Mouse (Mus musculus): ENCODE measurements at regions not wholly inside any gene's neighbourhood (a gene's known extent, or its start where the extent isn't known, plus 50 kb on each side); places are given as distances from the start of the nearest gene placed in this dataset.

GRCm38 (mm10) chr9:73240188-73240587 is 127.0 kb downstream of the Rsl24d1 start:
- Histone ChIP-seq H3K27ac (ENCODE audit: insufficient read depth, low read length) (no peak overlapping the region), H3K4me3 (replicated peaks; ENCODE audit: insufficient read depth, low read depth, low read length) (no peak overlapping the region), H3K4me1 (ENCODE audit: control insufficient read depth, insufficient read depth, low read length) (no peaks in the 10 kb centered on the region), H3K27me3 (ENCODE audit: control insufficient read depth, insufficient read depth, low read length) (no peaks in the 10 kb centered on the region)
- DNase-seq, result no peak
- no peak for TF ChIP-seq CTCF (IDR thresholded peaks at IDR 0.05; ENCODE audit: borderline replicate concordance, insufficient read depth, low read depth, low read length)
- TF ChIP-seq POLR2A (IDR thresholded peaks at IDR 0.05; ENCODE audit: borderline replicate concordance, insufficient read depth, low read length), result no peak
- WGBS, result 75% methylated on average over 5 of the region's 5 CpGs

- DNase-seq, result peak in 1 of 2 experiments; percentile 26
- peaks cover 8% of the 10 kb centered on the region for H3K4me1 ChIP-seq (ENCODE audit: control insufficient read depth, insufficient read depth, low read length)
- TF ChIP-seq CTCF (IDR thresholded peaks at IDR 0.05; ENCODE audit: borderline replicate concordance, insufficient read depth, low read depth, low read length) (no peak), POLR2A (IDR thresholded peaks at IDR 0.05; ENCODE audit: borderline replicate concordance, insufficient read depth, low read length) (no peak)
- 63% methylated on average over 4 of the region's 4 CpGs for WGBS
- H3K27ac ChIP-seq (ENCODE audit: insufficient read depth, low read length), result no peak overlapping the region
- H3K4me3 ChIP-seq (replicated peaks; ENCODE audit: insufficient read depth, low read depth, low read length), result no peak overlapping the region
- H3K27me3 ChIP-seq (ENCODE audit: control insufficient read depth, insufficient read depth, low read length), result no peaks in the 10 kb centered on the region
Measured at GRCm38 (mm10) chr9:73242521-73243308, 129.5 kb downstream of the Rsl24d1 start.

- peaks cover 8% of the 10 kb centered on the region for H3K4me1 ChIP-seq (ENCODE audit: control insufficient read depth, insufficient read depth, low read length)
- TF ChIP-seq POLR2A (IDR thresholded peaks at IDR 0.05; ENCODE audit: borderline replicate concordance, insufficient read depth, low read length), result no peak
- TF ChIP-seq CTCF (IDR thresholded peaks at IDR 0.05; ENCODE audit: borderline replicate concordance, insufficient read depth, low read depth, low read length), result no peak
- no peak overlapping the region for H3K27ac ChIP-seq (ENCODE audit: insufficient read depth, low read length)
- no peaks in the 10 kb centered on the region for H3K27me3 ChIP-seq (ENCODE audit: control insufficient read depth, insufficient read depth, low read length)
- H3K4me3 ChIP-seq (replicated peaks; ENCODE audit: insufficient read depth, low read depth, low read length), result no peak overlapping the region
- 65% methylated on average over 3 of the region's 3 CpGs for WGBS
- no peak for DNase-seq
Measured at GRCm38 (mm10) chr9:73244177-73244576, 131.0 kb downstream of the Rsl24d1 start.

GRCm38 (mm10) chr9:73245524-73245923 is 132.3 kb downstream of the Rsl24d1 start:
- DNase-seq, result peak; percentile 34 to 41
- H3K4me3 ChIP-seq (replicated peaks; ENCODE audit: insufficient read depth, low read depth, low read length), result no peak overlapping the region
- peak overlapping the region; percentile 71 for H3K27ac ChIP-seq (ENCODE audit: insufficient read depth, low read length)
- WGBS, result 37% methylated on average over 7 of the region's 7 CpGs
- H3K27me3 ChIP-seq (ENCODE audit: control insufficient read depth, insufficient read depth, low read length), result no peaks in the 10 kb centered on the region
- no peak for TF ChIP-seq POLR2A (IDR thresholded peaks at IDR 0.05; ENCODE audit: borderline replicate concordance, insufficient read depth, low read length)
- peak; percentile 3; the same call in 1 of the 2 replicates for TF ChIP-seq CTCF (IDR thresholded peaks at IDR 0.05; ENCODE audit: borderline replicate concordance, insufficient read depth, low read depth, low read length)
- H3K4me1 ChIP-seq (ENCODE audit: control insufficient read depth, insufficient read depth, low read length), result peaks cover 8% of the 10 kb centered on the region

GRCm38 (mm10) chr9:73258171-73258570 is 144.9 kb downstream of the Rsl24d1 start:
- H3K27ac ChIP-seq (ENCODE audit: insufficient read depth, low read length), result peak overlapping the region; percentile 47; the same call in 1 of the 2 replicates
- 26% methylated on average over 9 of the region's 9 CpGs for WGBS
- no peaks in the 10 kb centered on the region for H3K27me3 ChIP-seq (ENCODE audit: control insufficient read depth, insufficient read depth, low read length)
- no peak for TF ChIP-seq POLR2A (IDR thresholded peaks at IDR 0.05; ENCODE audit: borderline replicate concordance, insufficient read depth, low read length)
- no peak for TF ChIP-seq CTCF (IDR thresholded peaks at IDR 0.05; ENCODE audit: borderline replicate concordance, insufficient read depth, low read depth, low read length)
- H3K4me3 ChIP-seq (replicated peaks; ENCODE audit: insufficient read depth, low read depth, low read length), result no peak overlapping the region
- H3K4me1 ChIP-seq (ENCODE audit: control insufficient read depth, insufficient read depth, low read length), result peaks cover 6% of the 10 kb centered on the region
- DNase-seq, result peak; percentile 20 to 35

GRCm38 (mm10) chr9:73258640-73259039 is 145.4 kb downstream of the Rsl24d1 start:
- no peak for TF ChIP-seq POLR2A (IDR thresholded peaks at IDR 0.05; ENCODE audit: borderline replicate concordance, insufficient read depth, low read length)
- DNase-seq, result no peak
- 72% methylated on average over 8 of the region's 8 CpGs for WGBS
- H3K4me3 ChIP-seq (replicated peaks; ENCODE audit: insufficient read depth, low read depth, low read length), result no peak overlapping the region
- H3K27ac ChIP-seq (ENCODE audit: insufficient read depth, low read length), result peak overlapping the region; percentile 47; the same call in 1 of the 2 replicates
- peaks cover 6% of the 10 kb centered on the region for H3K4me1 ChIP-seq (ENCODE audit: control insufficient read depth, insufficient read depth, low read length)
- H3K27me3 ChIP-seq (ENCODE audit: control insufficient read depth, insufficient read depth, low read length), result no peaks in the 10 kb centered on the region

- Histone ChIP-seq H3K27ac (ENCODE audit: insufficient read depth, low read length) (no peak overlapping the region), H3K27me3 (ENCODE audit: control insufficient read depth, insufficient read depth, low read length) (no peaks in the 10 kb centered on the region), H3K4me1 (ENCODE audit: control insufficient read depth, insufficient read depth, low read length) (peaks cover 6% of the 10 kb centered on the region), H3K4me3 (replicated peaks; ENCODE audit: insufficient read depth, low read depth, low read length) (no peak overlapping the region)
- WGBS, result 54% methylated on average over 5 of the region's 5 CpGs
- DNase-seq, result no peak
- TF ChIP-seq CTCF (IDR thresholded peaks at IDR 0.05; ENCODE audit: borderline replicate concordance, insufficient read depth, low read depth, low read length) (no peak), POLR2A (IDR thresholded peaks at IDR 0.05; ENCODE audit: borderline replicate concordance, insufficient read depth, low read length) (no peak)
Measured at GRCm38 (mm10) chr9:73262711-73263110, 149.5 kb downstream of the Rsl24d1 start.

- H3K27ac ChIP-seq (ENCODE audit: insufficient read depth, low read length), result no peak overlapping the region
- 0 out of 2 replicates have a peak, but pooled peaks cover 3% of the 10 kb centered on the region for H3K4me1 ChIP-seq (ENCODE audit: control insufficient read depth, insufficient read depth, low read length)
- no peaks in the 10 kb centered on the region for H3K27me3 ChIP-seq (ENCODE audit: control insufficient read depth, insufficient read depth, low read length)
- no peak for DNase-seq
- WGBS, result 41% methylated on average over 5 of the region's 5 CpGs
- no peak overlapping the region for H3K4me3 ChIP-seq (replicated peaks; ENCODE audit: insufficient read depth, low read depth, low read length)
- TF ChIP-seq CTCF (IDR thresholded peaks at IDR 0.05; ENCODE audit: borderline replicate concordance, insufficient read depth, low read depth, low read length) (no peak), POLR2A (IDR thresholded peaks at IDR 0.05; ENCODE audit: borderline replicate concordance, insufficient read depth, low read length) (no peak)
Measured at GRCm38 (mm10) chr9:73270249-73270648, 157.0 kb downstream of the Rsl24d1 start.
